9 mouse cellular contexts compared by ENCODE assay signal in the genomic region with DNA sequence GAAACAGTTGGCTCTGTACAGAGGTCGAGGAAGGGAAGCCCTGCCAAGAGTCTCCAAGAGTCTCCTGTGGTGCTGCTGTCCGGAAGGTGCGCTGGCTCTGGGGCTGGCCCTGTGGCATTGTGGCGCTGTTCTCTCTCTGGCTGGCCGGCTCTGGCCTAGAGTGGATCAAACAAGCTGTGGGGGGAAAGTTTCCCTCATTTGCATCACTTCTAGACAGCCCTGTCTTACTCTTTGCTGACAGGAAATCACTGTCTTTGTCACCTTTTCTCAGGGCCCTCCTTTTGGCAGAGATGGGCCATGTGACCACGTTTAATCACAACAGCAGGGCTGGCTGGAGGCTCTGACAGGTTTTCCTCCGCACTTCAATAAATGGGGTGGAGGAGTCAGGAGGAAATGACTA.
DNase-seq lines count a peak whose midpoint lies in the region; ATAC-seq and TF ChIP-seq lines count a peak whose summit lies in the region.
"Had no signal": no experiment of that assay in that cellular context is flagged by ENCODE, and none has a peak within 500 bp of the region (broad histone marks: within the 10 kb centered on the region; RNA-seq: fewer than 3 reads in every experiment).

No protein-coding gene starts in this region.

- H3K4me1 ChIP-seq in lung, postnatal 0 days (ENCODE audit: insufficient read depth, low read depth, low read length), result peaks cover 6% of the 10 kb centered on the region; the same call in 1 of the 2 replicates
- no peaks in the 10 kb centered on the region for H3K4me1 ChIP-seq in lung, adult 2 months (ENCODE audit: control insufficient read depth, insufficient read depth, low read length)
- peaks cover 19% of the 10 kb centered on the region; the same call in 1 of the 2 replicates for H3K4me1 ChIP-seq in hindbrain, postnatal 0 days (ENCODE audit: insufficient read depth, low read length)
- H3K4me1 ChIP-seq in limb, embryonic 14.5 days (ENCODE audit: control insufficient read depth, insufficient read depth, low read length), result peaks cover 11% of the 10 kb centered on the region
- H3K4me1 ChIP-seq in stomach, postnatal 0 days (replicated peaks; ENCODE audit: control insufficient read depth, insufficient read depth), result peaks cover 3% of the 10 kb centered on the region; the same call in 1 of the 2 replicates
- H3K4me1 ChIP-seq: liver, embryonic 13.5 days had no signal

- no peaks in the 10 kb centered on the region for H3K36me3 ChIP-seq in lung, postnatal 0 days (ENCODE audit: insufficient read depth, low read length)
- peaks cover 2% of the 10 kb centered on the region; the same call in 1 of the 2 replicates for H3K36me3 ChIP-seq in hindbrain, postnatal 0 days (ENCODE audit: insufficient read depth, low read length)
- H3K36me3 ChIP-seq in limb, embryonic 14.5 days (ENCODE audit: control insufficient read depth, insufficient read depth, low read length), result no peaks in the 10 kb centered on the region
- H3K36me3 ChIP-seq in stomach, postnatal 0 days (ENCODE audit: control insufficient read depth, insufficient read depth, low read length), result no peaks in the 10 kb centered on the region
- H3K36me3 ChIP-seq: liver, embryonic 13.5 days had no signal

- H3K9ac ChIP-seq in lung, postnatal 0 days (replicated peaks; ENCODE audit: low read depth), result no peak overlapping the region
- 0 out of 2 replicates have a peak overlapping the region, but pooled peaks have one; percentile 9 for H3K9ac ChIP-seq in hindbrain, postnatal 0 days (replicated peaks; ENCODE audit: low read length)
- 0 out of 2 replicates have a peak overlapping the region, but pooled peaks have one; percentile 34 for H3K9ac ChIP-seq in limb, embryonic 14.5 days (ENCODE audit: low read depth, low read length, severe bottlenecking)
- H3K9ac ChIP-seq in stomach, postnatal 0 days (ENCODE audit: low read length), result no peak overlapping the region
- H3K9ac ChIP-seq: liver, embryonic 13.5 days had no signal

- peak overlapping the region; percentile 50; the same call in 1 of the 2 replicates for H3K4me2 ChIP-seq in lung, postnatal 0 days (replicated peaks; ENCODE audit: low read depth, low read length)
- H3K4me2 ChIP-seq in hindbrain, postnatal 0 days (ENCODE audit: low read depth, low read length), result peak overlapping the region; percentile 46; the same call in 1 of the 2 replicates
- no peak overlapping the region for H3K4me2 ChIP-seq in limb, embryonic 14.5 days (replicated peaks; ENCODE audit: low read depth, low read length, severe bottlenecking)
- peak overlapping the region; percentile 12; the same call in 1 of the 2 replicates for H3K4me2 ChIP-seq in stomach, postnatal 0 days (replicated peaks; ENCODE audit: low read depth)
- H3K4me2 ChIP-seq: liver, embryonic 13.5 days had no signal

- peak; percentile 16 for DNase-seq in lung, postnatal 0 days (ENCODE audit: low spot score)
- DNase-seq in lung, adult 2 months, result no peak
- peak; percentile 26 for DNase-seq in cerebellum, adult 8-10 months
- DNase-seq in forelimb bud, embryonic 11.5 days (ENCODE audit: low read depth, low spot score), result peak; percentile 59
- DNase-seq in hindbrain, postnatal 0 days (ENCODE audit: low spot score), result peak; percentile 73
- DNase-seq in limb, embryonic 14.5 days (ENCODE audit: low spot score), result peak; percentile 26
- DNase-seq in stomach, postnatal 0 days (ENCODE audit: low spot score), result peak; percentile 20
- no peak for DNase-seq in T-cell, adult 2 months (ENCODE audit: low spot score)
- DNase-seq: liver, embryonic 13.5 days had no signal

- H3K4me3 ChIP-seq in lung, postnatal 0 days (ENCODE audit: low read depth, low read length), result no peak overlapping the region
- H3K4me3 ChIP-seq in lung, adult 2 months (replicated peaks; ENCODE audit: extremely low read depth, low read depth, low read length), result no peak overlapping the region
- H3K4me3 ChIP-seq in hindbrain, postnatal 0 days (ENCODE audit: low read length), result no peak overlapping the region
- no peak overlapping the region for H3K4me3 ChIP-seq in limb, embryonic 14.5 days (replicated peaks; ENCODE audit: low read length)
- no peak overlapping the region for H3K4me3 ChIP-seq in stomach, postnatal 0 days (ENCODE audit: low read depth, low read length)
- H3K4me3 ChIP-seq: liver, embryonic 13.5 days had no signal

- H3K27ac ChIP-seq in lung, postnatal 0 days (ENCODE audit: low read length), result no peak overlapping the region
- H3K27ac ChIP-seq in hindbrain, postnatal 0 days, result peak overlapping the region; percentile 83
- H3K27ac ChIP-seq in limb, embryonic 14.5 days (replicated peaks; ENCODE audit: low read depth, low read length), result peak overlapping the region; percentile 74; the same call in 1 of the 2 replicates
- no peak overlapping the region for H3K27ac ChIP-seq in stomach, postnatal 0 days (replicated peaks)
- H3K27ac ChIP-seq: liver, embryonic 13.5 days had no signal

- no peaks in the 10 kb centered on the region for H3K9me3 ChIP-seq in lung, postnatal 0 days (ENCODE audit: low read length)
- H3K9me3 ChIP-seq in hindbrain, postnatal 0 days (ENCODE audit: low read length), result no peaks in the 10 kb centered on the region
- no peaks in the 10 kb centered on the region for H3K9me3 ChIP-seq in limb, embryonic 14.5 days (ENCODE audit: control insufficient read depth, low read length)
- no peaks in the 10 kb centered on the region for H3K9me3 ChIP-seq in stomach, postnatal 0 days (ENCODE audit: control insufficient read depth, low read length)
- H3K9me3 ChIP-seq: liver, embryonic 13.5 days had no signal

- TF ChIP-seq EP300 in lung, postnatal 0 days (IDR thresholded peaks at IDR 0.05), result no peak
- TF ChIP-seq EP300 in stomach, postnatal 0 days (optimal IDR thresholded peaks at IDR 0.05), result no peak

- TF ChIP-seq CTCF in lung, postnatal 0 days (IDR thresholded peaks at IDR 0.05), result no peak; the same call in 1 of the 2 replicates
- no peak for TF ChIP-seq CTCF in lung, adult 2 months (IDR thresholded peaks at IDR 0.05; ENCODE audit: insufficient read depth, low read length)
- TF ChIP-seq CTCF in hindbrain, postnatal 0 days (IDR thresholded peaks at IDR 0.05; ENCODE audit: low read depth), result no peak
- TF ChIP-seq CTCF in stomach, postnatal 0 days (IDR thresholded peaks at IDR 0.05; ENCODE audit: low read depth), result no peak

- ATAC-seq in lung, postnatal 0 days, result peak; percentile 38
- peak; percentile 91 for ATAC-seq in hindbrain, postnatal 0 days
- ATAC-seq in limb, embryonic 14.5 days (ENCODE audit: low FRiP score, low read depth), result 0 out of 2 replicates have a peak, but pooled peaks have one; percentile 55
- ATAC-seq in stomach, postnatal 0 days (ENCODE audit: low FRiP score, low TSS enrichment), result no peak

- H3K27me3 ChIP-seq in lung, postnatal 0 days (replicated peaks; ENCODE audit: insufficient read depth, low read length), result no peaks in the 10 kb centered on the region
- no peaks in the 10 kb centered on the region for H3K27me3 ChIP-seq in hindbrain, postnatal 0 days (ENCODE audit: insufficient read depth, low read length)
- H3K27me3 ChIP-seq in limb, embryonic 14.5 days (ENCODE audit: control insufficient read depth, insufficient read depth, low read length), result no peaks in the 10 kb centered on the region
- no peaks in the 10 kb centered on the region for H3K27me3 ChIP-seq in stomach, postnatal 0 days (ENCODE audit: control insufficient read depth, insufficient read depth, low read length)
- H3K27me3 ChIP-seq: liver, embryonic 13.5 days had no signal

- no peak for TF ChIP-seq POLR2A in lung, adult 2 months (IDR thresholded peaks at IDR 0.05; ENCODE audit: borderline replicate concordance, extremely low read depth, low read depth, low read length)
- TF ChIP-seq POLR2A in limb, embryonic 14.5 days (IDR thresholded peaks at IDR 0.05; ENCODE audit: borderline replicate concordance, extremely low read depth, insufficient read depth, insufficient read length), result no peak

- 17% methylated on average over 7 of the region's 7 CpGs for WGBS in lung, postnatal 0 days
- 18% methylated on average over 7 of the region's 7 CpGs for WGBS in lung, adult 2 months
- 1% methylated on average over 7 of the region's 7 CpGs for WGBS in hindbrain, postnatal 0 days
- 12% methylated on average over 7 of the region's 7 CpGs for WGBS in limb, embryonic 14.5 days
- WGBS in stomach, postnatal 0 days, result 26% methylated on average over 7 of the region's 7 CpGs

Comparison
In these comparisons a context has a peak if more than half of its experiments do, and no peak if none do; other contexts are left out.
1. DNase-seq: peak in lung, postnatal 0 days (single experiment), cerebellum, adult 8-10 months (single experiment), forelimb bud, embryonic 11.5 days (single experiment), hindbrain, postnatal 0 days (single experiment), limb, embryonic 14.5 days (single experiment) and stomach, postnatal 0 days (single experiment); none in lung, adult 2 months (single experiment) and T-cell, adult 2 months (single experiment).
2. H3K27ac ChIP-seq: peak in hindbrain, postnatal 0 days (single experiment) and limb, embryonic 14.5 days (single experiment); none in lung, postnatal 0 days (single experiment) and stomach, postnatal 0 days (single experiment).
3. H3K9ac ChIP-seq: peak in hindbrain, postnatal 0 days (single experiment) and limb, embryonic 14.5 days (single experiment); none in lung, postnatal 0 days (single experiment) and stomach, postnatal 0 days (single experiment).